Mouse (Mus musculus): ENCODE results near the gene Mllt6. TPM values are rescaled to one million over a fixed set of nuclear protein-coding genes. Genes with fewer than 3 reads are reported as not detected.
A peak's percentile ranks its signal among the peaks of the same experiment; 100 is the strongest.
"Not testable (repeated sequence)": the region's sequence is repeated elsewhere in the genome, so short reads cannot be mapped to it uniquely, and the experiment has no call there.

Gene Mllt6
- polyA plus RNA-seq, 1 experiment from 2014 or later = 3.9 TPM

DNA sequence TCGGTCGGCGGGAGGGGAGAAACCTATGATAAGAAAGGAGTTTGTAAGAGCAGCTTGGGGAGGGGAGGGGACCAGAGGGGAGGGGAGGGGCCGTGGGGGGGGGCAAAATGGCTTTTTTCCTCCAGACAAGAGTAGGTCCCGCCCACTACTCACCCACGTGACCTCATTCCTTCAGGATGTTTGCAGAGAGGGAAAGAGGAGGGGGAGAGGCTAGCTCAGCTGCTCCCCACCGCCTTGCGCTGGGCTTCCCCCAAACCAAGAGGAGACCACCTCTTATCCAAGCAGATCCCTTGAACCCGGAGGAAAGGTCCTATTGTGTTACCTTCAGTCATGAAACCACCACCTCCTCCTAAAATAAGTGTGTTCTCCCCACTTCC is 36.4 kb downstream of the Mllt6 start:
- peak overlapping the region; percentile 96 for H3K9ac ChIP-seq (replicated peaks)
- H3K4me3 ChIP-seq (replicated peaks) = peak overlapping the region; percentile 77
- H3K9me3 ChIP-seq = no peaks in the 10 kb centered on the region
- WGBS = 0% methylated on average over 4 of the region's 9 CpGs
- ATAC-seq = peak; percentile 24
- H3K27ac ChIP-seq = peak overlapping the region; percentile 99
- peaks cover 62% of the 10 kb centered on the region for H3K4me1 ChIP-seq (replicated peaks)
- H3K36me3 ChIP-seq = no peaks in the 10 kb centered on the region
- no peaks in the 10 kb centered on the region for H3K27me3 ChIP-seq
- H3K4me2 ChIP-seq (replicated peaks) = peak overlapping the region; percentile 94

DNA sequence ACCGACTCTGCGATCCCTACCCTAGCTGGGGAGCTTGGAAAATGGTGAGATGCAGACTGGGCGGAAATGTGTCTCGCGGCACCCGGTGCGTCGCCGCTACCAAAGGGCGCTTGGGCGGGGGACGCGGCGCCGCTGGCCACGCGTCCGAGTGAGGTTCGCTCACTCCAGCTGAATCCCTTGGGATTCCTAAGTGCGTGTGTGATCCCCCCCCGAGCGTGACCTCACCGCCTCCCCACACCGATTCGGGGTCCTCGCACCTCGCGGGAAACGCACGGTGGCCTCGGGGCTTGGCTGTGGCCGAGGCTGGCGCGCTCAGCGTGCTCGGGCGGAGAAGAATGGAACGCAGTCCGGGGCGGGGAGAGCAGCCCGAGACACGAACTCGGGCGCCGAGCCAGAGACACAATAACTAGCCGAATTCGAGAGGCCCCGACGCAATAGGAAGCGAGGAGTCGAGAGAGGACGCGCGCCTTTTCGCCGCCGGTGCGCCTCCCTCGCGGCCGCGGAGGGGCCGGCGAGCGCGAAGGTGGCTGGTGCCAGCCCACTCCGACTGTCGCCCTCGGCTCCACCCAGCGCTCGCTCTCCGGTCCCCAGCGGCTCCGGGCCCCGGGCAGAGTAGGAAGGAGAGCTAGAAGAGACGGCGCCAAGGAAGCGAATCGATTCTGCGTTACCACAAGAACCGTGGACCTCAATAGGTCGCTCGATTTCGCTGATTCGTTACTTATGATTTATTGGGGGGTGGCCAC is 37.0 kb downstream of the Mllt6 start, which contains the start of gene Pcgf2:
Pcgf2 (minus strand) TSS at position 495 of the 743 bp plus-strand sequence.
- Histone ChIP-seq H3K27ac (peak within 1 kb of the TSS; percentile 99), H3K9ac (replicated peaks) (peak within 1 kb of the TSS; percentile 96), H3K9me3 (no peaks in the 10 kb centered on the region), H3K4me2 (replicated peaks) (peak within 1 kb of the TSS; percentile 94), H3K4me1 (replicated peaks) (peaks cover 62% of the 10 kb centered on the region), H3K36me3 (no peaks in the 10 kb centered on the region), H3K27me3 (no peaks in the 10 kb centered on the region), H3K4me3 (replicated peaks) (peak within 1 kb of the TSS; percentile 77)
- peak; percentile 9 for ATAC-seq
- WGBS = under 1% methylated on average over 85 of the region's 85 CpGs

DNA sequence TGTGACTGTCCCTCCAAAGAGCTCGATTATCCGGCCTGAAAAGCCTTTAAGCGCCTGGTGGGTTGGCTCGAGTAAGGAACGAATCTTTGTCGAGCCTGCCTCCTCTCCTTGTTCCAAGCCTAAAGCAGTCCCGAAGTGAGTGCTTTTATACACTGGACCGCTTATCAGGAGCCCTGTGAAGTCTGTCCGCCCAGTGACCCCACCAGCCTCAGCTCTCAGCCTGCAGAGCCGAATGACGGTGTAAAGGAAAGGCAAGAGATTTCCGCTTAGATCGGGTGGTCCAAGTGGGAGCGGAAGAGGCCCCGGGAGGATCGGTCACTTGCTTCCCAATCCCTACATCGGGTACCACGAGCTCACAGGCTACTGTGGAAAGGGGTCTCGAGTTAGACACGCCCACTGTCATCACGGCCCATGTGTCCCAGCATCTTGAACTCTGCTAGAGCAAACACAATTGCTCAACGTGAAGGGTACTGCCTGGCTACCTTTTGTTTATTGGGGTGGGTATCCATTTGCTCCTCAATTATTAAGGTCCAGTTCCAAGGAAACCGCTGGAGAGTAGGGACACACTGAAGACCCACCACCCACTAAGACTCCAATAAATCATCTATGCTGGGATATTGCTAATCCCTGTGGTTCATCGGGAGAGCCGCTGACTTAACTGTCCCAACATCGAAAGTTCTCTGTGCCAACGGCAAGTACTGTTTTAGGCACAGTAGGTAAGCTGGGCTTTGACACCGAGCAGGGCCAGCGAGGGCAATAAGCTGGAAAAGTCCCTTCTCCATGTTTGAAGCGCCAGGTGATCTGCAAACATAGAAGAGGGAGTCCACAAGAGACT is 37.7 kb downstream of the Mllt6 start:
- 18% methylated on average over 30 of the region's 30 CpGs for WGBS
- Histone ChIP-seq H3K36me3 (peaks cover 6% of the 10 kb centered on the region), H3K4me3 (replicated peaks) (peak overlapping the region; percentile 77), H3K27me3 (no peaks in the 10 kb centered on the region), H3K4me1 (replicated peaks) (peaks cover 54% of the 10 kb centered on the region), H3K9me3 (no peaks in the 10 kb centered on the region), H3K4me2 (replicated peaks) (peak overlapping the region; percentile 94), H3K9ac (replicated peaks) (peak overlapping the region; percentile 96), H3K27ac (peak overlapping the region; percentile 99)
- ATAC-seq = no peak

DNA sequence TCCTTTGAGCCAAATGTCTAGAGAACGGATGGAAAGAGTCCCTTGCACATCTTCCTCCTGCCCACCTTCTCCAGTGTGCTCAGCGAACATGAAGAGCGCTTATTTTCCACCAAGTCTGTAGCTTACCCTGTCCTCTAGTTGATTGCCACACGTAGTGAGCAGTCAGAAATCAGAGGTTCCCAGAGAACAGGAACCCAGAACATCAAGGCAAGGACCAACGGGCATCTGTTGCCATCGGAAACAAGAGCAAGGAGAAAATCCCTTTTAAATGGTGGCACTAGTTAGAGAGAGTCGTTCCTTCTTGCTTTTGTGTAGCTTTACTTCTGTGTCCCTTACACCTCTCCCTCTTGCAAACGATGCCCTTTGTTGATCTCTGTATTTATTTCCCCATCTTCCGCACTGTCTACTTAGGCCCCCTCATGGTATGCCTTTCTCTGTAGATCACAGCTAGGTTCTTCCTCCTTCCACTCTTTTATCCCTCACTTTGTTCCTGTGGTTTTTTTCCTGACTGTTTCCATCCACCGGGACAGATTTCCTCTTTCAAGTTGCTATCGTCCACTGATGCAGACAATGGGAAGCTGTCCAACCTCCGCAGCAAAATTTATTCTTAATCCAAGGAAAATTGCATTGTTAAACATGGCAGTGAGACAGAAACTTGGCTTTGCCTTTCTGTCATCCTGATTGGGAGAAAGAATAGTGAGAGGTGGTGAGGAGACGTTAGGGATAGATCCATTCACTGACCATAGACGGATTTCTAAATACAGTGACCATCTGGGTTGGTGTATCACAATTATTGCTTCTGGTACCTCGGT is 38.6 kb downstream of the Mllt6 start:
- peak overlapping the region; percentile 96 for H3K9ac ChIP-seq (replicated peaks)
- H3K4me1 ChIP-seq (replicated peaks) = peaks cover 45% of the 10 kb centered on the region
- 44% methylated on average over 15 of the region's 15 CpGs for WGBS
- H3K27ac ChIP-seq = peak overlapping the region; percentile 85; the same call in 1 of the 2 replicates
- H3K4me2 ChIP-seq (replicated peaks) = peak overlapping the region; percentile 94
- peaks cover 15% of the 10 kb centered on the region for H3K36me3 ChIP-seq
- no peaks in the 10 kb centered on the region for H3K27me3 ChIP-seq
- no peaks in the 10 kb centered on the region for H3K9me3 ChIP-seq
- no peak for ATAC-seq
- H3K4me3 ChIP-seq (replicated peaks) = peak overlapping the region; percentile 77

DNA sequence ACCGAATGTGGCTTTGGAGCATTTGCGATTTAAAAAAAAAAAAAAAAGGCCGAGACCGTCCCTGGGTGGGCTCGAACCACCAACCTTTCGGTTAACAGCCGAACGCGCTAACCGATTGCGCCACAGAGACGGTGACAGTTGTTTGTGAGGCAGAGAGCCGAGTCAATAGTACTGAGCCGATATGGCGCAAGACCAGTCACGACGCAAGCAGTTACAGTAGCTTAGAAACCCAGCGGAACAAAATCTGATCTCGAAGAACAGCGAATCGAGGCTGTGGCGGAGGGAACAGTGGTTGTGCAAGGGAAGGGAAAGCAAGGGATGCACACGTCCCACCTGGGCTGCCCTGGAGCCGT is 39.2 kb downstream of the Mllt6 start:
- no peak for ATAC-seq
- under 1% methylated on average over 24 of the region's 24 CpGs for WGBS
- Histone ChIP-seq H3K4me3 (replicated peaks) (peak overlapping the region; percentile 77), H3K4me1 (replicated peaks) (peaks cover 40% of the 10 kb centered on the region), H3K9ac (replicated peaks) (peak overlapping the region; percentile 64), H3K4me2 (replicated peaks) (peak overlapping the region; percentile 94), H3K36me3 (peaks cover 20% of the 10 kb centered on the region), H3K27me3 (no peaks in the 10 kb centered on the region), H3K27ac (peak overlapping the region; percentile 85), H3K9me3 (no peaks in the 10 kb centered on the region)

DNA sequence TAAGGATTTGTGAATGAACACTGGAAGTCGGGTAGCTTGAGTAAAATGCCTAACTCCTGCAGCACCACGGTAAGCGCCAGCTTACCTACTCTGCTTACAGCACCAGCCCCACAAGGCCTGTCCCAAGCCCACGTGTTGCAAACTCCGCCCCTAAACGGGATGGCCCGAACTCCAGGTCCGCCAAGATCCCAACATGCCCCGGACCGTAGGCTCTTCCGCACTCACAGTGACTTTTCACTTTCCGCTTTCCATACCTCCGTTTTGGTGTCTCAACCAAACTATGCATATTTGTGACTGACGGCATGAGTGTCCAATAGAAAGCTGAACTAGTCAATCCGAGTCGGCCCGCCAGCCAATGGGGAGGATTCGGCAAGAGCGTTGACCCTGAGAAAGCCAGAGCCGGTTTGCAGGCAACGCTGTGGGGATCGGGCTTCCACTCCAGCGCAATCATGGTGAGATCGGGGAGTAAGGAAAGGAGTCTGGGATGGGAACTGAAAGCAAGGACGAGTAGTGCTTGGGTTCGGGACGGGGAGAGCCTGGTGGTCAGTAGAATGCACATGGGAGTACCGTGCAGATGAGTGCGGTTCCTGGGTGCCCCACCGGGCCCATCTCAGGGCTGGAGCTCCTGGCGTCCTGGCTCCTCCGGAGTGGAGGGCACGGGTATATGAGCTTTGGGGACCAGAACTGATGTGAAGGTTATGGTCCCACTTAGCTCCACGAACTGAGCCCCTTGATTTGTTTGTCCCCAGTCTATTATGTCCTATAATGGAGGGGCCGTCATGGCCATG is 40.0 kb downstream of the Mllt6 start, which contains the start of gene Psmb3:
Psmb3 (plus strand) TSS at position 361 of the 788 bp plus-strand sequence.
- H3K27me3 ChIP-seq = no peaks in the 10 kb centered on the region
- H3K9ac ChIP-seq (replicated peaks) = peak within 1 kb of the TSS; percentile 88
- H3K36me3 ChIP-seq = peaks cover 28% of the 10 kb centered on the region
- no peaks in the 10 kb centered on the region for H3K9me3 ChIP-seq
- H3K4me2 ChIP-seq (replicated peaks) = peak within 1 kb of the TSS; percentile 94
- peak within 1 kb of the TSS; percentile 77 for H3K4me3 ChIP-seq (replicated peaks)
- peak; percentile 90 for ATAC-seq
- H3K27ac ChIP-seq = peak within 1 kb of the TSS; percentile 85
- peaks cover 31% of the 10 kb centered on the region for H3K4me1 ChIP-seq (replicated peaks)
- WGBS = under 1% methylated on average over 35 of the region's 35 CpGs

DNA sequence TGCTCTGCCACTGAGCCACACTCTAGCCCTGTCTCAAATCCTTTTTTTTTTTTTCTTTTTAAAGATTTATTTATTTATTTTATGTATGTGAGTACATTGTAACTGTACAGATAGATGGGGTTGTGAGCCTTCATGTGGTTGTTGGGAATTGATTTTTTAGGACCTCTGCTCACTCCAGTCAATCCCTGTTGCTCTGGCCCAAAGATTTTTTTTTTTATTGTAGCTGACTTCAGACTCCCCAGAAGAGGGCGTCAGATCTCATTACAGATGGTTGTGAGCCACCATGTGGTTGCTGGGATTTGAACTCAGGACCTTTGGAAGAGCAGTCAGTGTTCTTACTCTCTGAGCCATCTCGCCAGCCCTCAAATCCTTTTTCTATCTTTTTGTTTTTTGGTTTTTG is 46.9 kb downstream of the Mllt6 start:
- H3K4me3 ChIP-seq (replicated peaks); H3K4me2 ChIP-seq (replicated peaks); H3K27ac ChIP-seq; ATAC-seq; H3K9ac ChIP-seq (replicated peaks); H3K27me3 ChIP-seq; H3K4me1 ChIP-seq (replicated peaks); H3K9me3 ChIP-seq: not testable (repeated sequence)
- 78% methylated on average over 2 of the region's 2 CpGs for WGBS
- H3K36me3 ChIP-seq = peaks cover 79% of the 10 kb centered on the region

DNA sequence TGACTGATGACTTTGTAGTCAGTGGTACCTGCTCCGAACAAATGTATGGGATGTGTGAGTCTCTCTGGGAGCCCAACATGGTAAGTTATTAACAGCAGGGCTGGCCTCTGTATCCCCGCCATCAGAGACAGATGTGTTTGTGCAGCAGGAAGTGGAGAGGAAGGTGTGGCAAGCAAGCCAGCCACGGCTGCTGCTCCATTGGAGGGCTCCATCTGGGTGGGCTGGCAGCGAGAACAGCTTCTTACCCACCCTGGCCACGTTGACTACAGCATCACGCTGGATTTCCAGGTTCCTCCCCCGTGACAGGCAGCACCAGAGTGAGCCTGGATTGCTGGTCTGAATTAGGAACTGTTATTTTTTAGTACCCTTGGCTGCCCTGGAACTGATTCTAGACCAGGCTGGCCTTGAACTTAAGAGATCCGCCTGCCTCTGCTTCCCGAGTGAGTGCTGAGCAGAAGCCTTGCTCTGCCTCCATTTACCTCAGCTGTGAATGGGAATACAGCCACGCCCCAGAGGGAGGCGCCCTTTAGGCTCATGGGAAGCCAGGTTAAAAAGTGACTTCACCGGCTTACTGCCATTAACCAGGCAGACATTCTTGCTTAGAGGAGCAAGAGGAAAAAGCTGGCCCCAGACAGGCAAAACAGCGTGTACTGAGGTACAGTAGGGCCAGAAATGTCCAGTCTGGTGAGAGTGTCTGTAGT is 48.1 kb downstream of the Mllt6 start:
- H3K4me2 ChIP-seq (replicated peaks) = no peak overlapping the region
- no peaks in the 10 kb centered on the region for H3K9me3 ChIP-seq
- no peaks in the 10 kb centered on the region for H3K27me3 ChIP-seq
- no peaks in the 10 kb centered on the region for H3K4me1 ChIP-seq (replicated peaks)
- no peak overlapping the region for H3K27ac ChIP-seq
- ATAC-seq = no peak
- WGBS = 91% methylated on average over 13 of the region's 13 CpGs
- H3K9ac ChIP-seq (replicated peaks) = no peak overlapping the region
- H3K36me3 ChIP-seq = peaks cover 77% of the 10 kb centered on the region
- no peak overlapping the region for H3K4me3 ChIP-seq (replicated peaks)

DNA sequence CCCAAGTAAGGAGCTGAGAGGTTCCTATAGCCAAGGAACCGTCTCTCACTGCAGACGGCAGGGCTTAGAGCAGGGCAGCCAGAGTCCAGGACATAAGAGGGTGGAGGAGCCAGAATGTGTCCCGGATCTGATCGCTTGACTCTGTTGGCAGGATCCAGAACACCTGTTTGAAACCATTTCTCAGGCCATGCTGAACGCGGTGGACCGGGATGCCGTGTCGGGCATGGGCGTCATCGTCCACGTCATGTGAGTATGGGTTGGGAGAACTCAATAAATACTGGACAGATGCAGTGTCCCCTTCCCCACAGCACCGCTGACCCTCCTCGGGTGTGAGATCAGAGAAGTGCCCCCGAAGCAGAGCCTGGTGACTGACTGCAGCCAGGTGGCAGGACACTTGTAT is 49.1 kb downstream of the Mllt6 start:
- Histone ChIP-seq H3K9ac (replicated peaks) (no peak overlapping the region), H3K27ac (no peak overlapping the region), H3K36me3 (peaks cover 74% of the 10 kb centered on the region), H3K27me3 (no peaks in the 10 kb centered on the region), H3K9me3 (no peaks in the 10 kb centered on the region), H3K4me3 (replicated peaks) (no peak overlapping the region), H3K4me1 (replicated peaks) (no peaks in the 10 kb centered on the region), H3K4me2 (replicated peaks) (no peak overlapping the region)
- WGBS = 89% methylated on average over 15 of the region's 15 CpGs
- ATAC-seq = no peak

DNA sequence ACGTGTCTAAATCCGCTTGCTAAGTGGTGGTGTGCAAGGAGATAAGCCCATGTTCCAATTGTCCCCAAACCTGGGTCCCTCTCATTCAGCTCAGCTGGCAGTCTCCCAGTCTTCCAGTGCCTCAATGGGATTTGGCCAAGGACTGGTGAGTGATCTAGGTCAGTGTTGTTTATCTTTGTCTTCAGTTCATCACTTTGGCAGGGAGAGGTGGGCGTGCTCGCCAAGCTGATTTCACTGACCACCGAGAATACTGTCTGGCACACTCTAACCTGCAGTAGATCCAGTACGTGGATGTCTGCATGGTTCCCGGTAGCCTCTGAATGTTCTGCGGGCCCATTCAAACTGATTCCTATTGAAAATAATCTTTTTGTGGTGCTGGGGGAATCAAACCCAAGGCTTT is 50.7 kb downstream of the Mllt6 start:
- no peak for ATAC-seq
- 88% methylated on average over 8 of the region's 8 CpGs for WGBS
- Histone ChIP-seq H3K9ac (replicated peaks) (no peak overlapping the region), H3K4me3 (replicated peaks) (no peak overlapping the region), H3K36me3 (peaks cover 76% of the 10 kb centered on the region), H3K4me2 (replicated peaks) (no peak overlapping the region), H3K27ac (no peak overlapping the region), H3K4me1 (replicated peaks) (no peaks in the 10 kb centered on the region), H3K27me3 (no peaks in the 10 kb centered on the region), H3K9me3 (no peaks in the 10 kb centered on the region)

DNA sequence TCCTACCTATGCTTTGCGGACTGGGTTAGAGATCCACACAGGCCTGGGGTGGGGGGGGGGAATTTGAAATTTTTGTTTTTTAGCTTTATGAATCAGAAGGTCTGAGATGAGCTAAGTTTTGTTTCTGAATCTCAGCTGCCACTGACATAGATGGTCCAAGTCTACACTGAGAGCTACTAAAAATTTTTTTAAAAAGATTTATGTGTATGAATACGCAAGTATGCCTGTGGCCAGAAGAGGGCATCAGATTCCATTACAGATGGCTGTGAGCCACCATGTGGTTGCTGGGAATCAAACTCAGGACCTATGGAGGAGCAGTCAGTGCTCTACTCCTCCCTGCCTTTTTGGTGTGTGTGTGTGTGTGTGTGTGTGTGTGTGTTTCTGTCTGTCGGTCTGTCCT is 51.1 kb downstream of the Mllt6 start:
- H3K27me3 ChIP-seq = no peaks in the 10 kb centered on the region
- 94% methylated on average over 3 of the region's 3 CpGs for WGBS
- no peaks in the 10 kb centered on the region for H3K9me3 ChIP-seq
- H3K9ac ChIP-seq (replicated peaks) = no peak overlapping the region
- H3K36me3 ChIP-seq = peaks cover 77% of the 10 kb centered on the region
- ATAC-seq = no peak
- no peak overlapping the region for H3K27ac ChIP-seq
- H3K4me2 ChIP-seq (replicated peaks) = no peak overlapping the region
- no peaks in the 10 kb centered on the region for H3K4me1 ChIP-seq (replicated peaks)
- H3K4me3 ChIP-seq (replicated peaks) = no peak overlapping the region

All from midbrain, embryonic 13.5 days (tissue).